Mouse (Mus musculus) limb, embryonic 11.5 days (tissue): ENCODE measurements around the gene Pfn1. TPM values are rescaled to one million over a fixed set of nuclear protein-coding genes. Genes with fewer than 3 reads are reported as not detected.

ENCODE experiments used
- ATAC-seq: fragments of 200-750 bp; cut with Nextera tagmentation; 2 replicates; pipeline ENCODE4 v1.8.0; 2017; ENCODE audit warnings: low read depth; ENCODE audit not compliant: insufficient number of reproducible peaks, low FRiP score, low TSS enrichment
- DNase-seq: peaks from one replicate; pipeline ENCODE4 v3.0.0-alpha.2; 2015; ENCODE audit warnings: low spot score
- H3K27ac ChIP-seq: fragments of 300-500 bp; sonication (generic); replicated peaks from 2 replicates; pipeline ENCODE4 v1.5.1; 2014; ENCODE audit warnings: low read depth, mild to moderate bottlenecking, low read length
- H3K27me3 ChIP-seq: fragments of 300-500 bp; sonication (generic); 2 replicates; pipeline ENCODE4 v1.6.1; 2014; ENCODE audit warnings: mild to moderate bottlenecking, low read length, mixed read lengths; ENCODE audit not compliant: control insufficient read depth, insufficient read depth
- H3K36me3 ChIP-seq: fragments of 300-500 bp; sonication (generic); 2 replicates; pipeline ENCODE4 v1.6.1; 2014; ENCODE audit warnings: mild to moderate bottlenecking, low read length, moderate library complexity, mixed read lengths; ENCODE audit not compliant: control insufficient read depth, insufficient read depth
- H3K4me1 ChIP-seq: fragments of 300-500 bp; sonication (generic); 2 replicates; pipeline ENCODE4 v1.6.1; 2014; ENCODE audit warnings: low read length, mixed read lengths; ENCODE audit not compliant: control insufficient read depth, insufficient read depth
- H3K4me2 ChIP-seq: fragments of 300-500 bp; sonication (generic); 2 replicates; pipeline ENCODE4 v1.6.1; 2014; ENCODE audit warnings: low read depth, mild to moderate bottlenecking, moderate library complexity; ENCODE audit not compliant: severe bottlenecking
- H3K4me3 ChIP-seq: fragments of 300-500 bp; sonication (generic); 2 replicates; pipeline ENCODE4 v1.5.1; 2014; ENCODE audit warnings: low read depth, low read length
- H3K9ac ChIP-seq: fragments of 300-500 bp; sonication (generic); 2 replicates; pipeline ENCODE4 v1.6.1; 2014; ENCODE audit warnings: mild to moderate bottlenecking, low read length
- H3K9me3 ChIP-seq: fragments of 300-500 bp; sonication (generic); 2 replicates; pipeline ENCODE4 v1.6.1; 2016; ENCODE audit warnings: low read length; ENCODE audit not compliant: control insufficient read depth
- WGBS: fragments of 180-500 bp; shearing (Covaris S2); extraction: QIAGEN DNeasy Blood & Tissue Kit; methylation state at CpG from one replicate; pipeline ENCODE4 v1.1.7; 2014; 5-methylcytosine and 5-hydroxymethylcytosine counted together
- polyA plus RNA-seq: library from polyadenylated mRNA; unstranded; fragments of >200 nt; fragmentation: Nextera tagmentation; extraction: Ambion mirVana; gene quantifications from 2 replicates; pipeline ENCODE4 v1.2.1, GENCODE M21; 2014

Pfn1 gene
- polyA plus RNA-seq, 1 experiment from 2014 or later = 2,092 TPM

GRCm38 (mm10) chr11:70697376-70697775 lies 42.9 kb upstream of the Pfn1 start:
- no peaks in the 10 kb centered on the region for H3K27me3 ChIP-seq
- no peak for ATAC-seq

GRCm38 (mm10) chr11:70693504-70693903 lies 39.1 kb upstream of the Pfn1 start:
- ATAC-seq = no peak

More at GRCm38 (mm10) chr11:70697376-70697775, 42.9 kb upstream of the Pfn1 start:
- H3K4me3 ChIP-seq = no peak overlapping the region
- H3K9me3 ChIP-seq = no peaks in the 10 kb centered on the region
- peaks cover 5% of the 10 kb centered on the region for H3K4me1 ChIP-seq
- DNase-seq = no peak
- no peak overlapping the region for H3K27ac ChIP-seq
- 67% methylated on average over 3 of the region's 3 CpGs for WGBS
- no peaks in the 10 kb centered on the region for H3K36me3 ChIP-seq
- H3K4me2 ChIP-seq = no peak overlapping the region
- H3K9ac ChIP-seq = no peak overlapping the region

GRCm38 (mm10) chr11:70689578-70689977 lies 35.1 kb upstream of the Pfn1 start:
- no peak overlapping the region for H3K4me3 ChIP-seq

More at GRCm38 (mm10) chr11:70693504-70693903, 39.1 kb upstream of the Pfn1 start:
- no peaks in the 10 kb centered on the region for H3K9me3 ChIP-seq
- DNase-seq = no peak
- H3K4me2 ChIP-seq = no peak overlapping the region
- WGBS = 67% methylated on average over 3 of the region's 3 CpGs
- no peak overlapping the region for H3K9ac ChIP-seq
- no peak overlapping the region for H3K4me3 ChIP-seq
- no peaks in the 10 kb centered on the region for H3K36me3 ChIP-seq
- H3K4me1 ChIP-seq = peaks cover 2% of the 10 kb centered on the region
- no peaks in the 10 kb centered on the region for H3K27me3 ChIP-seq
- H3K27ac ChIP-seq = no peak overlapping the region

GRCm38 (mm10) chr11:70688372-70688771 lies 33.9 kb upstream of the Pfn1 start:
- Histone ChIP-seq H3K9me3 (no peaks in the 10 kb centered on the region), H3K36me3 (peaks cover 3% of the 10 kb centered on the region), H3K27ac (peak overlapping the region; percentile 66; the same call in 1 of the 2 replicates), H3K9ac (peak overlapping the region; percentile 75), H3K4me1 (peaks cover 7% of the 10 kb centered on the region), H3K4me3 (peak overlapping the region; percentile 82), H3K27me3 (no peaks in the 10 kb centered on the region), H3K4me2 (peak overlapping the region; percentile 72)
- no peak for ATAC-seq
- DNase-seq = no peak
- 12% methylated on average over 8 of the region's 8 CpGs for WGBS

More at GRCm38 (mm10) chr11:70689578-70689977, 35.1 kb upstream of the Pfn1 start:
- no peaks in the 10 kb centered on the region for H3K36me3 ChIP-seq
- ATAC-seq (no peak), DNase-seq (no peak)
- no peaks in the 10 kb centered on the region for H3K27me3 ChIP-seq
- no peak overlapping the region for H3K27ac ChIP-seq
- H3K4me1 ChIP-seq = peaks cover 7% of the 10 kb centered on the region
- WGBS = 63% methylated on average over 4 of the region's 4 CpGs
- no peak overlapping the region for H3K4me2 ChIP-seq
- no peaks in the 10 kb centered on the region for H3K9me3 ChIP-seq
- H3K9ac ChIP-seq = no peak overlapping the region

- peak within 1 kb of the TSS; percentile 82 for H3K4me3 ChIP-seq
- peaks cover 3% of the 10 kb centered on the region for H3K36me3 ChIP-seq
- ATAC-seq (peak; percentile 86), DNase-seq (peak; percentile 90)
- H3K27ac ChIP-seq = peak within 1 kb of the TSS; percentile 66; the same call in 1 of the 2 replicates
- H3K27me3 ChIP-seq = no peaks in the 10 kb centered on the region
- H3K9ac ChIP-seq = peak within 1 kb of the TSS; percentile 75
- under 1% methylated on average over 48 of the region's 55 CpGs for WGBS
- no peaks in the 10 kb centered on the region for H3K9me3 ChIP-seq
- peaks cover 7% of the 10 kb centered on the region for H3K4me1 ChIP-seq
- peak within 1 kb of the TSS; percentile 72 for H3K4me2 ChIP-seq
These were observed 33.3 kb upstream of the Pfn1 start, which contains the start of gene Camta2 for GRCm38 (mm10) chr11:70687601-70688199. TSS of gene Camta2 (minus strand) at chr11:70688105.

GRCm38 (mm10) chr11:70686901-70687566 lies 32.6 kb upstream of the Pfn1 start:
- Histone ChIP-seq H3K4me2 (peak overlapping the region; percentile 72), H3K4me3 (peak overlapping the region; percentile 82), H3K36me3 (peaks cover 3% of the 10 kb centered on the region), H3K4me1 (peaks cover 12% of the 10 kb centered on the region), H3K27ac (peak overlapping the region; percentile 66; the same call in 1 of the 2 replicates), H3K9ac (peak overlapping the region; percentile 75), H3K9me3 (no peaks in the 10 kb centered on the region), H3K27me3 (no peaks in the 10 kb centered on the region)
- peak; percentile 62 for DNase-seq
- ATAC-seq = 0 out of 2 replicates have a peak, but pooled peaks have one; percentile 6
- WGBS = 4% methylated on average over 16 of the region's 16 CpGs

GRCm38 (mm10) chr11:70683640-70684039 lies 29.2 kb upstream of the Pfn1 start:
- H3K4me1 ChIP-seq = peaks cover 12% of the 10 kb centered on the region
- DNase-seq (no peak), ATAC-seq (no peak)
- H3K27ac ChIP-seq = no peak overlapping the region
- H3K4me2 ChIP-seq = no peak overlapping the region
- 79% methylated on average over 5 of the region's 5 CpGs for WGBS
- no peak overlapping the region for H3K9ac ChIP-seq
- H3K9me3 ChIP-seq = no peaks in the 10 kb centered on the region
- H3K27me3 ChIP-seq = no peaks in the 10 kb centered on the region
- peaks cover 3% of the 10 kb centered on the region for H3K36me3 ChIP-seq
- H3K4me3 ChIP-seq = no peak overlapping the region

- Histone ChIP-seq H3K27me3 (no peaks in the 10 kb centered on the region), H3K4me1 (peaks cover 7% of the 10 kb centered on the region; the same call in 1 of the 2 replicates), H3K27ac (no peak overlapping the region), H3K4me2 (no peak overlapping the region; the same call in 1 of the 2 replicates), H3K9me3 (no peaks in the 10 kb centered on the region), H3K36me3 (peaks cover 3% of the 10 kb centered on the region), H3K4me3 (no peak overlapping the region), H3K9ac (no peak overlapping the region)
- peak; percentile 43 for DNase-seq
- ATAC-seq = 0 out of 2 replicates have a peak, but pooled peaks have one; percentile 39
- WGBS = 20% methylated on average over 11 of the region's 11 CpGs
These were observed 27.6 kb upstream of the Pfn1 start for GRCm38 (mm10) chr11:70681897-70682581.
